Mouse (Mus musculus): ENCODE measurements around the gene Arhgef17. TPM values are rescaled to one million over a fixed set of nuclear protein-coding genes. Genes with fewer than 3 reads are reported as not detected.

Gene Arhgef17
- polyA plus RNA-seq, 1 experiment from 2014 or later = 8.7 TPM

- no peak for ATAC-seq (ENCODE audit: insufficient number of reproducible peaks, low FRiP score, low TSS enrichment, low read depth)
- H3K4me2 ChIP-seq (replicated peaks) = no peak overlapping the region
- no peak overlapping the region for H3K4me3 ChIP-seq (replicated peaks)
- no peaks in the 10 kb centered on the region for H3K27me3 ChIP-seq
- H3K9me3 ChIP-seq (replicated peaks) = no peaks in the 10 kb centered on the region
- H3K36me3 ChIP-seq = peaks cover 61% of the 10 kb centered on the region
- 0 out of 2 replicates have a peak, but pooled peaks cover 6% of the 10 kb centered on the region for H3K4me1 ChIP-seq
- no peak overlapping the region for H3K9ac ChIP-seq
- H3K27ac ChIP-seq (replicated peaks) = no peak overlapping the region
- WGBS = 80% methylated on average over 5 of the region's 5 CpGs
Measured at GRCm38 (mm10) chr7:100871892-100872291, 60.0 kb downstream of the Arhgef17 start.

- Histone ChIP-seq H3K4me2 (replicated peaks) (no peak overlapping the region), H3K4me3 (replicated peaks) (no peak overlapping the region), H3K4me1 (0 out of 2 replicates have a peak, but pooled peaks cover 6% of the 10 kb centered on the region), H3K9me3 (replicated peaks) (no peaks in the 10 kb centered on the region), H3K27ac (replicated peaks) (no peak overlapping the region), H3K27me3 (no peaks in the 10 kb centered on the region), H3K36me3 (peaks cover 56% of the 10 kb centered on the region), H3K9ac (no peak overlapping the region)
- WGBS = 90% methylated on average over 4 of the region's 4 CpGs
- no peak for ATAC-seq (ENCODE audit: insufficient number of reproducible peaks, low FRiP score, low TSS enrichment, low read depth)
Measured at GRCm38 (mm10) chr7:100871355-100871754, 60.6 kb downstream of the Arhgef17 start.

GRCm38 (mm10) chr7:100869877-100870629 lies 61.9 kb downstream of the Arhgef17 start:
- Histone ChIP-seq H3K9me3 (replicated peaks) (no peaks in the 10 kb centered on the region), H3K36me3 (peaks cover 46% of the 10 kb centered on the region), H3K27ac (replicated peaks) (no peak overlapping the region), H3K4me2 (replicated peaks) (no peak overlapping the region), H3K4me1 (0 out of 2 replicates have a peak, but pooled peaks cover 6% of the 10 kb centered on the region), H3K9ac (no peak overlapping the region), H3K27me3 (no peaks in the 10 kb centered on the region), H3K4me3 (replicated peaks) (no peak overlapping the region)
- WGBS = 79% methylated on average over 8 of the region's 8 CpGs
- no peak for ATAC-seq (ENCODE audit: insufficient number of reproducible peaks, low FRiP score, low TSS enrichment, low read depth)

- Histone ChIP-seq H3K4me1 (0 out of 2 replicates have a peak, but pooled peaks cover 6% of the 10 kb centered on the region), H3K4me3 (replicated peaks) (no peak overlapping the region), H3K27me3 (no peaks in the 10 kb centered on the region), H3K4me2 (replicated peaks) (no peak overlapping the region), H3K27ac (replicated peaks) (no peak overlapping the region; the same call in 1 of the 2 replicates), H3K9ac (no peak overlapping the region), H3K9me3 (replicated peaks) (no peaks in the 10 kb centered on the region), H3K36me3 (peaks cover 32% of the 10 kb centered on the region)
- ATAC-seq (ENCODE audit: insufficient number of reproducible peaks, low FRiP score, low TSS enrichment, low read depth) = no peak
- whole genome bisulfite sequencing = 51% methylated on average over 4 of the region's 4 CpGs
Measured at GRCm38 (mm10) chr7:100868551-100868950, 63.4 kb downstream of the Arhgef17 start.

GRCm38 (mm10) chr7:100867561-100867960 lies 64.3 kb downstream of the Arhgef17 start:
- H3K36me3 ChIP-seq = peaks cover 22% of the 10 kb centered on the region
- no peak overlapping the region for H3K27ac ChIP-seq (replicated peaks)
- no peak overlapping the region for H3K9ac ChIP-seq
- H3K4me1 ChIP-seq = 0 out of 2 replicates have a peak, but pooled peaks cover 8% of the 10 kb centered on the region
- 45% methylated on average over 2 of the region's 2 CpGs for WGBS
- no peak for ATAC-seq (ENCODE audit: insufficient number of reproducible peaks, low FRiP score, low TSS enrichment, low read depth)
- no peaks in the 10 kb centered on the region for H3K9me3 ChIP-seq (replicated peaks)
- H3K4me2 ChIP-seq (replicated peaks) = no peak overlapping the region
- H3K4me3 ChIP-seq (replicated peaks) = no peak overlapping the region
- H3K27me3 ChIP-seq = no peaks in the 10 kb centered on the region

- WGBS = 10% methylated on average over 3 of the region's 3 CpGs
- no peak overlapping the region for H3K4me2 ChIP-seq (replicated peaks)
Measured at GRCm38 (mm10) chr7:100866675-100867074, 65.2 kb downstream of the Arhgef17 start.

GRCm38 (mm10) chr7:100862828-100863638 lies 68.9 kb downstream of the Arhgef17 start, which contains the start of gene Relt:
Gene Relt (minus strand): TSS chr7:100863446.
- Histone ChIP-seq H3K9ac (peak within 1 kb of the TSS; percentile 74), H3K36me3 (no peaks in the 10 kb centered on the region), H3K4me3 (replicated peaks) (peak within 1 kb of the TSS; percentile 71), H3K9me3 (replicated peaks) (no peaks in the 10 kb centered on the region), H3K4me1 (peaks cover 27% of the 10 kb centered on the region), H3K4me2 (replicated peaks) (peak within 1 kb of the TSS; percentile 96), H3K27ac (replicated peaks) (peak within 1 kb of the TSS; percentile 80), H3K27me3 (no peaks in the 10 kb centered on the region)
- WGBS = under 1% methylated on average over 84 of the region's 91 CpGs
- ATAC-seq (ENCODE audit: insufficient number of reproducible peaks, low FRiP score, low TSS enrichment, low read depth) = peak; percentile 90

More at GRCm38 (mm10) chr7:100866675-100867074, 65.2 kb downstream of the Arhgef17 start:
- Histone ChIP-seq H3K27me3 (no peaks in the 10 kb centered on the region), H3K27ac (replicated peaks) (no peak overlapping the region), H3K4me3 (replicated peaks) (no peak overlapping the region), H3K9me3 (replicated peaks) (no peaks in the 10 kb centered on the region), H3K9ac (no peak overlapping the region), H3K36me3 (0 out of 2 replicates have a peak, but pooled peaks cover 13% of the 10 kb centered on the region), H3K4me1 (0 out of 2 replicates have a peak, but pooled peaks cover 15% of the 10 kb centered on the region)
- no peak for ATAC-seq (ENCODE audit: insufficient number of reproducible peaks, low FRiP score, low TSS enrichment, low read depth)

- H3K4me3 ChIP-seq (replicated peaks) = peak overlapping the region; percentile 71
- H3K36me3 ChIP-seq = no peaks in the 10 kb centered on the region
- 0 out of 2 replicates have a peak overlapping the region, but pooled peaks have one; percentile 80 for H3K27ac ChIP-seq (replicated peaks)
- H3K9me3 ChIP-seq (replicated peaks) = no peaks in the 10 kb centered on the region
- 6% methylated on average over 4 of the region's 4 CpGs for WGBS
- H3K4me1 ChIP-seq = peaks cover 29% of the 10 kb centered on the region
- peak overlapping the region; percentile 74; the same call in 1 of the 2 replicates for H3K9ac ChIP-seq
- no peak for ATAC-seq (ENCODE audit: insufficient number of reproducible peaks, low FRiP score, low TSS enrichment, low read depth)
- H3K4me2 ChIP-seq (replicated peaks) = peak overlapping the region; percentile 96
- no peaks in the 10 kb centered on the region for H3K27me3 ChIP-seq
Measured at GRCm38 (mm10) chr7:100862353-100862752, 69.6 kb downstream of the Arhgef17 start.

- Histone ChIP-seq H3K4me2 (replicated peaks) (no peak overlapping the region), H3K36me3 (no peaks in the 10 kb centered on the region), H3K4me1 (peaks cover 33% of the 10 kb centered on the region), H3K27ac (replicated peaks) (no peak overlapping the region), H3K27me3 (no peaks in the 10 kb centered on the region), H3K4me3 (replicated peaks) (no peak overlapping the region), H3K9ac (no peak overlapping the region), H3K9me3 (replicated peaks) (no peaks in the 10 kb centered on the region)
- no peak for ATAC-seq (ENCODE audit: insufficient number of reproducible peaks, low FRiP score, low TSS enrichment, low read depth)
- 93% methylated on average over 5 of the region's 5 CpGs for WGBS
Measured at GRCm38 (mm10) chr7:100861209-100861608, 70.7 kb downstream of the Arhgef17 start.

GRCm38 (mm10) chr7:100860450-100860849 lies 71.5 kb downstream of the Arhgef17 start:
- ATAC-seq (ENCODE audit: insufficient number of reproducible peaks, low FRiP score, low TSS enrichment, low read depth) = no peak
- H3K4me1 ChIP-seq = peaks cover 41% of the 10 kb centered on the region
- no peaks in the 10 kb centered on the region for H3K36me3 ChIP-seq
- no peak overlapping the region for H3K27ac ChIP-seq (replicated peaks)
- H3K27me3 ChIP-seq = no peaks in the 10 kb centered on the region
- no peak overlapping the region for H3K9ac ChIP-seq
- H3K4me2 ChIP-seq (replicated peaks) = no peak overlapping the region
- 68% methylated on average over 3 of the region's 3 CpGs for WGBS
- H3K4me3 ChIP-seq (replicated peaks) = no peak overlapping the region
- H3K9me3 ChIP-seq (replicated peaks) = no peaks in the 10 kb centered on the region
